In genomic region chr4:135191185-135191584, GRCm38 (mm10) we compare ENCODE assay signal across 35 mouse cellular contexts.
"Had no signal": no experiment of that assay in that cellular context is flagged by ENCODE, and none has a peak within 500 bp of the region (broad histone marks: within the 10 kb centered on the region; RNA-seq: fewer than 3 reads in every experiment).

No protein-coding gene starts in this region.

- H3K36me3 ChIP-seq: heart, embryonic 10.5 days; heart, embryonic 12.5 days; heart, embryonic 13.5 days; heart, embryonic 15.5 days; hindbrain, embryonic 10.5 days; hindbrain, embryonic 12.5 days; hindbrain, embryonic 13.5 days; hindbrain, embryonic 15.5 days; intestine, embryonic 15.5 days; kidney, embryonic 15.5 days had no signal

- H3K4me2 ChIP-seq: heart, embryonic 11.5 days; heart, embryonic 12.5 days; heart, embryonic 13.5 days; heart, embryonic 15.5 days; hindbrain, embryonic 12.5 days; hindbrain, embryonic 13.5 days; hindbrain, embryonic 14.5 days; hindbrain, embryonic 15.5 days; intestine, embryonic 15.5 days; kidney, embryonic 15.5 days had no signal

- ATAC-seq: hindbrain, embryonic 16.5 days; hindbrain, postnatal 0 days; inflammation-experienced regulatory T-cells, adult 6 months; intestine, embryonic 15.5 days; intestine, embryonic 16.5 days; intestine, postnatal 0 days had no signal

- DNase-seq: heart, postnatal 10 days; heart, postnatal 14 days; heart, postnatal 36 days; heart, postnatal 4 days; kidney, adult 11 months; kidney, adult 18-20 months; kidney, adult 2 months; kidney, adult 8-10 months; kidney, adult 9 months; kidney, postnatal 10 days; kidney, postnatal 14 days; kidney, postnatal 25 days; kidney, postnatal 36 days; kidney, postnatal 4 days; layer of hippocampus, adult 9-11 months; layer of hippocampus, postnatal 36 days had no signal

- H3K4me3 ChIP-seq: heart, embryonic 10.5 days; heart, embryonic 12.5 days; heart, embryonic 13.5 days; heart, embryonic 15.5 days; hindbrain, embryonic 10.5 days; hindbrain, embryonic 12.5 days; hindbrain, embryonic 13.5 days; hindbrain, embryonic 15.5 days; intestine, embryonic 15.5 days; kidney, embryonic 15.5 days; layer of hippocampus, adult 2 months had no signal

- H3K9me3 ChIP-seq: heart, embryonic 10.5 days; heart, embryonic 13.5 days; heart, embryonic 15.5 days; hindbrain, embryonic 15.5 days; intestine, embryonic 15.5 days; kidney, embryonic 15.5 days had no signal

- H3K27me3 ChIP-seq: hindbrain, embryonic 12.5 days; hindbrain, embryonic 15.5 days; intestine, embryonic 15.5 days; kidney, embryonic 15.5 days had no signal

- H3K4me1 ChIP-seq: heart, embryonic 10.5 days; heart, embryonic 12.5 days; heart, embryonic 13.5 days; heart, embryonic 15.5 days; hindbrain, embryonic 10.5 days; hindbrain, embryonic 12.5 days; hindbrain, embryonic 15.5 days; intestine, embryonic 15.5 days; kidney, embryonic 15.5 days had no signal

- H3K9ac ChIP-seq: heart, embryonic 12.5 days; heart, embryonic 13.5 days; heart, embryonic 15.5 days; hindbrain, embryonic 12.5 days; hindbrain, embryonic 13.5 days; hindbrain, embryonic 14.5 days; hindbrain, embryonic 15.5 days; intestine, embryonic 15.5 days; kidney, embryonic 15.5 days had no signal

- H3K27ac ChIP-seq: heart, embryonic 10.5 days; heart, embryonic 13.5 days; heart, embryonic 15.5 days; hindbrain, embryonic 10.5 days; hindbrain, embryonic 12.5 days; hindbrain, embryonic 13.5 days; hindbrain, embryonic 14.5 days; hindbrain, embryonic 15.5 days; hindbrain, postnatal 0 days; intestine, embryonic 15.5 days; kidney, embryonic 15.5 days; kidney, postnatal 0 days; layer of hippocampus, adult 2 months had no signal
